Mouse (Mus musculus): ENCODE results near the gene Slc39a3. TPM values are rescaled to one million over a fixed set of nuclear protein-coding genes. Genes with fewer than 3 reads are reported as not detected.

Gene Slc39a3
- total and polyA plus RNA-seq, 2 experiments = 6.1 to 14.1 TPM

GRCm38 (mm10) chr10:81020207-81020606 is 17.0 kb downstream of the Slc39a3 start:
- no peaks in the 10 kb centered on the region for H3K36me3 ChIP-seq (ENCODE audit: control insufficient read depth, insufficient read depth, low read length)
- H3K4me3 ChIP-seq (ENCODE audit: insufficient read depth, low read depth, low read length) = no peak overlapping the region
- DNase-seq (ENCODE audit: extremely low read depth, low read depth, low spot score) = no peak
- TF ChIP-seq CTCF (IDR thresholded peaks at IDR 0.05; ENCODE audit: low read depth, low read length) = no peak
- no peak for TF ChIP-seq POLR2A (IDR thresholded peaks at IDR 0.05; ENCODE audit: extremely low read depth, insufficient read depth, low read length)
- H3K27ac ChIP-seq (replicated peaks; ENCODE audit: insufficient read depth, low read depth, low read length) = no peak overlapping the region
- no peak overlapping the region for H3K9ac ChIP-seq (ENCODE audit: low read depth, low read length)
- no peaks in the 10 kb centered on the region for H3K79me2 ChIP-seq (ENCODE audit: control insufficient read depth, insufficient read depth, low read length)
- WGBS = 72% methylated on average over 2 of the region's 2 CpGs
- H3K4me1 ChIP-seq (ENCODE audit: control insufficient read depth, insufficient read depth, low read length) = no peaks in the 10 kb centered on the region
- H3K27me3 ChIP-seq (ENCODE audit: control insufficient read depth, insufficient read depth, low read length) = peaks cover 18% of the 10 kb centered on the region

DNA sequence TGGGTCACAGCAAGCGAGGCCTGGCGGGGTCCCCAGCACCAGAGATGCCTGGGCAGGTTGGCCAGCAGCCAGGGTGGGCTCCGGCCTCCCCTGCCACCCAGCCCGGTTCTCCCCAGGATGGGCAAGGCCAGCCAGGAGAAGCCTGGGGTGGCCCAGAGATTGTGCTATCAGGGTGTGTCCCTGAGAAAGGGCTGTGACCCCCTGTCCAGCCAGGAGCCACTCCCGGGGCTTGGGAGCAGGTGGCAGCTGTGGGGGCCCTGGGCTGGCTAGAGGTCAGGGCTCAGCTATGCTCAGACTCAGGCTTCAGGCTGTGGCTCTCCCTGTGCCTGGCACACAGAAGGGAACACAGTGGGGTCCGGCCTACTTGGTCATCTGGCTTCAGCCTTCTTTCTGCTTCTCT is 17.5 kb downstream of the Slc39a3 start:
- Histone ChIP-seq H3K79me2 (ENCODE audit: control insufficient read depth, insufficient read depth, low read length) (no peaks in the 10 kb centered on the region), H3K9ac (ENCODE audit: low read depth, low read length) (no peak overlapping the region), H3K27me3 (ENCODE audit: control insufficient read depth, insufficient read depth, low read length) (peaks cover 13% of the 10 kb centered on the region), H3K4me3 (ENCODE audit: insufficient read depth, low read depth, low read length) (no peak overlapping the region), H3K4me1 (ENCODE audit: control insufficient read depth, insufficient read depth, low read length) (no peaks in the 10 kb centered on the region), H3K27ac (replicated peaks; ENCODE audit: insufficient read depth, low read depth, low read length) (no peak overlapping the region), H3K36me3 (ENCODE audit: control insufficient read depth, insufficient read depth, low read length) (no peaks in the 10 kb centered on the region)
- 74% methylated on average over 6 of the region's 6 CpGs for WGBS
- no peak for DNase-seq (ENCODE audit: extremely low read depth, low read depth, low spot score)
- TF ChIP-seq POLR2A (IDR thresholded peaks at IDR 0.05; ENCODE audit: extremely low read depth, insufficient read depth, low read length) = no peak
- no peak for TF ChIP-seq CTCF (IDR thresholded peaks at IDR 0.05; ENCODE audit: low read depth, low read length)

DNA sequence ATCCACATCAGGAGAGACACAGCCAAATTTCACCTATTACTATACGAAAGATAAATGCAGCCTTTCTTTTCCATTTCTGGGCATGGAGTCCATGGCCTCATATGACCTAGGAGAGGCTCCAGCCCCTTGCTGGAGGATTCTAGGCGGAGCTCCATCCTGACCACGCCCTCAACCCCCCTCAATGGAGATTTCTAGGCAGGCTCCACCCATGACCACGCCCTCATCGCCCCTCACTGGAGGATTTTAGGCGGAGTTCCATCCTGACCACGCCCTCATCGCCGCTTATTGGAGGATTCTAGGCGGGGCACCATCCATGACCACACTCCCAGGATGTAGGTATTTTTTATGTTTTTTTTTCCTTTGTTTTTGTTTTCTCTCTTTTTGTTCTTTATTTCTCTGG is 18.9 kb downstream of the Slc39a3 start:
- Histone ChIP-seq H3K4me3 (ENCODE audit: insufficient read depth, low read depth, low read length) (no peak overlapping the region), H3K36me3 (ENCODE audit: control insufficient read depth, insufficient read depth, low read length) (no peaks in the 10 kb centered on the region), H3K27me3 (ENCODE audit: control insufficient read depth, insufficient read depth, low read length) (peaks cover 8% of the 10 kb centered on the region; the same call in 1 of the 2 replicates), H3K27ac (replicated peaks; ENCODE audit: insufficient read depth, low read depth, low read length) (no peak overlapping the region), H3K4me1 (ENCODE audit: control insufficient read depth, insufficient read depth, low read length) (0 out of 2 replicates have a peak, but pooled peaks cover 3% of the 10 kb centered on the region), H3K79me2 (ENCODE audit: control insufficient read depth, insufficient read depth, low read length) (no peaks in the 10 kb centered on the region), H3K9ac (ENCODE audit: low read depth, low read length) (no peak overlapping the region)
- no peak for DNase-seq (ENCODE audit: extremely low read depth, low read depth, low spot score)
- no peak for TF ChIP-seq POLR2A (IDR thresholded peaks at IDR 0.05; ENCODE audit: extremely low read depth, insufficient read depth, low read length)
- TF ChIP-seq CTCF (IDR thresholded peaks at IDR 0.05; ENCODE audit: low read depth, low read length) = no peak
- 35% methylated on average over 10 of the region's 10 CpGs for WGBS

DNA sequence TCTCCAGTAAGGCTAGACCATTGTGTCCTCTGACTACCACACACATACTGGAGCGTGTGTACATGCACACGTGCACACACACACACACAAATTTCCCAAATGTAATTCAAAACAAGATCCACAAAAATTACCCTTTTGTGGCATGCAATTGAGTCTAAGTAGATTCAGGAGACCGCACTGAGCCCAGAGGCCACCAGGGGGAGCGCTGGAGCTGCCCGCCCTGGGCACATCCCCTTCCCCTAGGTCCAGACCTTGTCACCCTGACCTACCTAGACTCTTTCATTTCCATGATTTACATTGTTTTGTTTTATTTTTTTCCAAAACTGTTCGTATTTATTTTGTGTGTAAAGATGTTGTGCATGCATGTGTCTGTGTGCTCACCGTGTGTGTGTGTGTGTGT is 20.6 kb downstream of the Slc39a3 start:
- Histone ChIP-seq H3K36me3 (ENCODE audit: control insufficient read depth, insufficient read depth, low read length) (no peaks in the 10 kb centered on the region), H3K9ac (ENCODE audit: low read depth, low read length) (no peak overlapping the region), H3K4me3 (ENCODE audit: insufficient read depth, low read depth, low read length) (no peak overlapping the region), H3K4me1 (ENCODE audit: control insufficient read depth, insufficient read depth, low read length) (0 out of 2 replicates have a peak, but pooled peaks cover 3% of the 10 kb centered on the region), H3K79me2 (ENCODE audit: control insufficient read depth, insufficient read depth, low read length) (no peaks in the 10 kb centered on the region), H3K27ac (replicated peaks; ENCODE audit: insufficient read depth, low read depth, low read length) (no peak overlapping the region), H3K27me3 (ENCODE audit: control insufficient read depth, insufficient read depth, low read length) (no peaks in the 10 kb centered on the region)
- WGBS = 10% methylated on average over 7 of the region's 7 CpGs
- TF ChIP-seq CTCF (IDR thresholded peaks at IDR 0.05; ENCODE audit: low read depth, low read length) = peak; percentile 86
- no peak for TF ChIP-seq POLR2A (IDR thresholded peaks at IDR 0.05; ENCODE audit: extremely low read depth, insufficient read depth, low read length)
- peak; percentile 15 for DNase-seq (ENCODE audit: extremely low read depth, low read depth, low spot score)

- H3K9ac ChIP-seq (ENCODE audit: low read depth, low read length) = no peak overlapping the region
- TF ChIP-seq CTCF (IDR thresholded peaks at IDR 0.05; ENCODE audit: low read depth, low read length) (no peak), POLR2A (IDR thresholded peaks at IDR 0.05; ENCODE audit: extremely low read depth, insufficient read depth, low read length) (no peak)
- no peak overlapping the region for H3K27ac ChIP-seq (replicated peaks; ENCODE audit: insufficient read depth, low read depth, low read length)
- H3K4me3 ChIP-seq (ENCODE audit: insufficient read depth, low read depth, low read length) = no peak overlapping the region
- no peak for DNase-seq (ENCODE audit: extremely low read depth, low read depth, low spot score)
- H3K4me1 ChIP-seq (ENCODE audit: control insufficient read depth, insufficient read depth, low read length) = 0 out of 2 replicates have a peak, but pooled peaks cover 3% of the 10 kb centered on the region
- WGBS = 88% methylated on average over 2 of the region's 2 CpGs
- no peaks in the 10 kb centered on the region for H3K27me3 ChIP-seq (ENCODE audit: control insufficient read depth, insufficient read depth, low read length)
- no peaks in the 10 kb centered on the region for H3K36me3 ChIP-seq (ENCODE audit: control insufficient read depth, insufficient read depth, low read length)
- no peaks in the 10 kb centered on the region for H3K79me2 ChIP-seq (ENCODE audit: control insufficient read depth, insufficient read depth, low read length)
Observed at GRCm38 (mm10) chr10:81015666-81016065, 21.6 kb downstream of the Slc39a3 start.
